Mouse (Mus musculus) gastrocnemius, adult 18-20 months (tissue): ENCODE measurements around the gene Ttf2. TPM values are rescaled to one million over a fixed set of nuclear protein-coding genes. Genes with fewer than 3 reads are reported as not detected.

Source experiments
- DNase-seq: peaks from one replicate; pipeline ENCODE4 v3.0.0; 2021; ENCODE audit warnings: low spot score
- total RNA-seq, 2 experiments: library from RNA; stranded (reverse); gene quantifications; 2 replicates each; pipeline ENCODE4 v1.2.3; 2021

Ttf2 gene
- total RNA-seq, 2 experiments from 2014 or later, result 2.8 to 3.2 TPM

DNA sequence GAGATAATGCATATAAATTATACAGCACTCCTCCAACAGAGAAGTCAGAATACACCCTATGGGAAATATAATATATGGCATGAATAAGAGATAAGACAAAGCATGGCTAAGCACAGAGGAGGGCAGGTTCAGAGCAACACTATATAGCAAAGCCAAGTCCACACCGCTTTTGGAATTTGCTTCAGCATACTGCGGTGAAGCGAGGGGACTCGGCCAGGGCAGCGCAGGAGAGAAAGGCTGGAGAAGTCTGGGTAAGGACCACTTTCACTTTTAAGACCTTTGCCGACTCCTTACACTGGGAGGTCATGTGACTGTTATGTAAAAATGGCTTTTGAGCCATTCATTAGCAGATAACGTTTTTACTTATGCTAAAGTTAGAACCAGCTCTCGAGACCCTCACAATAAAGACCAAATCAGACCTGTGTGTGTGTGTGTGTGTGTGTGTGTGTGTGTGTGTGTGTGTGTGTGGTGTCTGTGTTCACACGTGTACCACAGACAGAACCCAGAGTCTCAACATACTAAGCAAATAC lies 48.8 kb downstream of the Ttf2 start:
- no peak for DNase-seq

DNA sequence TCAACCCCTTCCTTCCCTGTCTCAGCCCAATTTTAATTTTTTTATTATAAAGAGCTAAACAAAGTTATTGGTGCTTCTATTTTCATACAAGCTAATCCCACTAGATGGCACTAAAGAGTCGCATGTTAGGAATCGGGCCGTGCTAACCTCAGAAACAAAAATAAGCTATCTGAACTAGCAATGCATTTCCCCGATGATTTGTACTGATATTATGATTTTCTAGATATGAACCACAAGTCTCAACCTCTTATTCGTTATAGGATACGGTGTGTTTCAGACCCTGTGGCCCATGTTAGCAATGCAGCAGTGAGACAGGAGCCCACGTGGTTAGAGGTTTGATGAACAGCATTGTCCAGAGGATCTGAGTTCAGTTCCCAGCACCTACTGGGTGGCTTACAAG lies 52.6 kb downstream of the Ttf2 start:
- DNase-seq, result peak; percentile 54

DNA sequence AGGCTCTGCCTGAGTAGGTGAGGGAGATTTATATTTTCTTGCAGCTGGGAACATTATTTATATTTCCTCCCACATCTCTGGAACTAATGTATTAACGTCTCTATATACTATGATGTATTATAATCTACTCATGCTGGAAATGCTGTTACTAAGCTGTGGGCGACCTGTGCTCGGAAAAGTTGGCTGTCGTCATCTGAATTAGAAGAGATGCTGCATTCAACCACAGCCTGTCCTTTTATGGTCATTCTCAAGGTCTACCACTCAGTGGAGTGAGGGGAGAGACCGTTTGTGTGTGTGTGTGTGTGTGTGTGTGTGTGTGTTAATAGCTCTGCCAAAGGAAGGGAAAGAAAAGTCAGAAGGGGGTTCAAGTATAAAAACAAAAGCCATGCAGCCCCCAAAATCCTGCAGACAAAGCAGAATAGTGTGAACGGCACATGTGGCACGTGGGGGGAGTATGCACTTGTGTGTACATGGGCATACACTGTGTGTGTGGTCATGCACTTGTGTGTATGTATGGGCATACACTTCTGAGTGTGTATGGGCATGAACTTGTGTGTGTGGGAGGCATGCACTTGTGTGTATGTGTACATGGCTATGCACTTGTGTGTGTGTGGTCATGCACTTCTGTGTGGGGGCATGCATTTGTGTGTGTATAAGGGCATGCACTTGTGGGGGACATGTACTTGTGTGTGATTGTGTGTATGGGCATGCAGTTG lies 57.8 kb downstream of the Ttf2 start:
- no peak for DNase-seq

DNA sequence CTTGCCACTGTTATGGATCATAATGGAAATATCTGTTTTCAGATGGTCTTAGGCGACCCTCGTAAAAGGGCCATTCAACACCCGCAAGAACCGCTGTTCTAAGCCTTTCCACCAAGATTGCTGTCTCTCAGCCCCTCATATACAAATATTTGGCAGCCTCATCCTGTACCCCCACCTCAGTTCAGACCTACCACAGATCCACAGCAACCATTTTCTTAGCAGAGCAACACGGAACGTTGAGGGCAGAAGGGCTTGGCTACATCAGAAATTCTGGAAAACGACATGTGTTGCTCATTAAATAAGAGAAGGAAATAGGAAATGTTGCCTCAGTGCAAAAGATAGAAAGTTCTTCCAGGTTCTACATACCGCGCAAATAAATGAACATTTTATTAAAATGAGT lies 58.4 kb downstream of the Ttf2 start:
- no peak for DNase-seq

DNA sequence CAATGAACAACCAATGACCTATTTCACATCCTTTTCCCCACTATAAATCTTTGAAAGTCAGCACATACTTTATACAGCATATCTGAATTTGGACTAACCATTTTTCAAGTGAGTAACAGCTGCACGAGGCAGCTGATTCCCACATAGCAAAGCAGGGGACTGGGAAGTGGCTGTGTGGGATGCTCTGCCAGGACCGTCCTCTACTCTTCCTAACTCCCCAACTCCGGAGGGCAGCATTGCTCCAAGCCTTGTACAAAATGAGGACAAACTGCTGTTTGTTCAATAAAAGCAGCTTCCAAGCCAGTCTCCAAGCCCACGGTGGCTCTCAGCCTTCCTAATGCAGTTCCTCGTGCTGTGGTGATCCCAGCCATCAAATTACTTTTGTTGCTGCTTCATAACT lies 58.8 kb downstream of the Ttf2 start:
- DNase-seq, result no peak

DNA sequence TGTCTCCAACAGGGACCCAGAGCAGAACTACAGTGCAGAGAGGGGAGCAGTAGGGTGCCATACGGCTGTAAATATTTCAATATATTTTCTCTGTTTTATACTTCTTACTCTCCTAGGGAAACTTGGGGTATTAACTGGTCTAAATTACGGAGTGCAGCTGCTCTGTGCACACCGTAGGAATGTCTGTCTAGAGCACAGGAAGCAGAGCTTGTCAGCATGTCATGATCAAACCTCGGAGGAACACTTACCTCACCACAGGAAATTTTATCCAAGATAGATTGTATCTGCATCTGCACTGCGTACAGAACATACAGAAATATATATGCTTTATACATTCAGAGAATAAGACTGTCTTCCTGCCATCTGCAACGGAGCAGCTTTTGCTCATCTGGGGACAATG lies 60.9 kb downstream of the Ttf2 start:
- no peak for DNase-seq

DNA sequence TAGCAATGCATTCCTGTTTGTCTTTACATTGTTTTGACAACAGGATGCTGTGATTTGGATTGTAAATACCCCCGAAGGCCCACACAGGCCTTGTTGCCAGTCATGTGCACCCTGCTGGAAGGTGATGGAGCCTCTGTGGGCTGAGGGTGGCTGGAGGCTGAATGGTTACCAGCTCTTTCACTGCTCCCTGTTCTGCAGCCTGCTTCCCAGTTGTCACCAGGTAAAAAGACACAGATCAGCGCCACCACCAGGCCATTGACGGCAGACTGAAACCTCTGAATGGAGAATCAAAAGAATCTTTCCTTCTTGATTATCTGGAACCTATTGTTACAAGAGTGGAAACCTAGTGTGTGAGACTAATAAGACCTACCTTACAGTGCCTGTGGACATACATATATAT lies 62.5 kb downstream of the Ttf2 start:
- DNase-seq, result no peak

DNA sequence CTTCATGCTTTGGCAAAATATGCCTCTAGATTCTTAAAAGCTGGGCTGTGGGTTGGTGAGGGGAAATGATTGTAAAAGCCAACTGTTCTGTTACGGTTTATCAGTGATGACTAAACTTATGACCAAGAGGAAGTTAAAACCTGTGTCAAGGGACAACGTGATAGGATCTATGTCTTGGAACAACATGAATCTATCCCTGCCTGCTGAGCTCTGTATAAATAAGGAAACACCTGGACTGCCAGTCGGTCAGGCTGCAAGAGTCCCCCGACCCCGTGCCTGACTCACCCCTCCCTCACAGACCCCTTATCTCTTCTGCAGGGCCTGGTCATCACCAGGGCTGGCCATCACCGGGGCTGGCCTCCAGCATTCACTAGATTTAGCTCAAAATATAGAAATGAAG lies 63.3 kb downstream of the Ttf2 start:
- DNase-seq, result no peak

DNA sequence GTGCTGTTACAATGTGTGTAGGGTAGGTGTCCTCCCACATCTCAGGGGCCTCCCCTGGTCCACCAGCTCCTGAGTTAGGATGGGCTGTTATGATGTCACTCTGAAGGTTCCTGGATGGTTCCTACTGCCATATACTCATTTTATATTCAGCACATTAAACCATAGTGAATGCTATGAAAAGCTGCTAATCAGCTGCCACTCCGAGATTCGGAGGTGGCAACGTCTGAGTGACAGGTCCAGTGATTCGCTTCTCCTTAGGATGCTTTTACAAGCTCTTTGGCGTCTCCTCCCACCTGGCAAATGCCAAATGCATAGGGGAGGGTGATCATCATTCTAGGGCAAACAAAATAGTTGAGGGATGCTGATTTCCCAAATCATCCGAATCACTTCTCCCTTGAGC lies 74.0 kb downstream of the Ttf2 start:
- no peak for DNase-seq

DNA sequence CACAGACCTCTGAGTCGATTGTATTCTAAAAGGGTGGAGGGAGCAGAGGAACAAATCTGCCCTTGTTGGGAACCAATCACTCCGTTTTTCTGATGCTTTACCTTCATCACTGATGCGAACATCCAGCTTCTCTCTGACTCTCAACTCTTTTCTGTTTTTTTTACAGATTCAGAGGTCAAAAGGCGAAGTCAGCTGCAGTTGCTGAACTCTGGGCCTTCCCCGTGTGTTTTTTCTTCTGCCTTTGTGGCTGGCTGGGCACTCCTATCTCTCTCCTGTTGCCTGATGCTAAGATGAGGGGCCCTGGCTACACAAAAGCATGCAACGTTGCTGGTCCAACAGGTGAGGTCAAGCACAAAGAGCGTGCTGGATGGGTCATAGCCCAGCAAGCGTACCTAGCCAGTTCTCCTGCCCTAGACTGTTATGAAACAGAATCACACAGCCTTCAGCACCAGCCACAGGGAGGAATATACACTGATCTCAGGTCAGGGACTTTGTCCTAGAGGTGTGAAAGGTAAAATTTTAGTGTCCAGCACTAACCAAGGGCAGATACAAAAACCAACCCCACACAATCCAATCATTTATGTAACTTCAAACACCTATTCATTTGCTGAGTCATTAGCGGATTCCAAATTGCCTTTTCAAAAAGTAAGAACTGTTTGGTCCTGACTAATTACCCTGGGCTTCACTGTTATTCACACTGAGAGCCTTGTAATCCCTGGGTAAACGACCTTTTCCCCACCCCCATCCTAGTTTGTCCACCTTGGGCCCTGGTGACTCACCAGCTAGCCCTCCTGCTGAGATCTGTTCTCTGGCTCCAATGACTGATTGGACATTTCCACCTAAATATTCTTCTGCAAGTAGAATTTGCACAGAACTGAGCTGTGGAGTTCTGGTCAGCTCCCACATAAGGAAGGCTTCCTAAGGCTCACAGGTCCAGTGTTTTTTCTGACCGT lies 76.8 kb downstream of the Ttf2 start:
- no peak for DNase-seq

DNA sequence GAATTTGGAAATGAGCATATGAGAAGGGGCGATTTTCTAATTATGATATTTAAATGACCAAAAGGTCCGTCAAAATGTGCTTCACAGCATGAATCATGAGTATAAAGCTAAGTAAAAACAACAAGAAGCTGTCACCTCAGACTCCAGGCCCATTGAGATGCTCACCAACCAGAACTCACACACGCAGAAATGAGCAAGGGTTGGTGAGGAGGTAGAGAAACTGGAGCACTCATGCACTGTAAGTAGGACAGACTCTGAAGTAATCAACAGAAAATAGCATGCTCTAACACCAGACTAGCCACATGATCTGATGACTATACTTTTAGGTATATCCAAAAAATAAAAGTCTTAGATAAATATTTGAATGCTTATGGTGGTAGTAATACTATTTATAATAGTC lies 79.1 kb downstream of the Ttf2 start:
- no peak for DNase-seq

DNA sequence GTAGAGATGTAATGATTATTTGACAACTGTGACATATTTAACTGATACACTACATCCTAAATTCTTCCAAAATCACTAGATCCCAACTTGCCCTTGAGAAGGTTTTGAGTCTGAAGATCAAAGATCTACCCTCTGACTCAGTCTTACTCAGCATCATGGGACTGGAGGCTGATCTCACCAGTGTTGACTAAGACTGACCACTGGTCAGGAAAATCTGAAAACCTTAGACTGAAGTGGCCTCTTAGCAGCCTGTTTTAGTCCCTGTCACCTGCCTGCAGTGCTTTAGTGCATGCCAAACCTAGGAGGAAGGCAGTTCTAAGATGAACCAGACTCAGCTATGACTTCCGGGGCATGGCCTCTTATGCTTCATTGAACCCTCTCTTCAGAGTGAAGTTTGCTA lies 80.2 kb downstream of the Ttf2 start:
- DNase-seq, result no peak

Other genes with a start within 250 kb of the Ttf2 start
- gene Vtcn1, start 144.2 kb downstream of the Ttf2 start, total RNA-seq, result under 1 TPM in 1 of 2 experiments, not detected in 1; 0.25 TPM
- gene Trim45, start 47.5 kb downstream of the Ttf2 start, total RNA-seq, result 1 to 10 TPM; 4.9 to 6.8 TPM
- gene Cd101, start 59.9 kb upstream of the Ttf2 start, total RNA-seq, result under 1 TPM in 1 of 2 experiments, not detected in 1; 0.07 TPM
- 1 to 10 TPM; 6.7 to 8.5 TPM for gene Ptgfrn, start 140.6 kb upstream of the Ttf2 start, total RNA-seq